Mouse (Mus musculus) embryonic facial prominence, embryonic 12.5 days (tissue): ENCODE results near the gene Amd1. TPM values are rescaled to one million over a fixed set of nuclear protein-coding genes. Genes with fewer than 3 reads are reported as not detected.

ENCODE experiments used
- ATAC-seq: fragments of 200-750 bp; cut with Nextera tagmentation; 2 replicates; pipeline ENCODE4 v1.8.0; 2017; ENCODE audit not compliant: insufficient number of reproducible peaks, insufficient read depth, low FRiP score, low TSS enrichment
- H3K27ac ChIP-seq: fragments of 300-500 bp; sonication (generic); 2 replicates; pipeline ENCODE4 v1.5.1; 2016; ENCODE audit warnings: mild to moderate bottlenecking
- H3K27me3 ChIP-seq: fragments of 300-500 bp; sonication (generic); 2 replicates; pipeline ENCODE4 v1.6.1; 2016; ENCODE audit warnings: mild to moderate bottlenecking, moderate library complexity
- H3K36me3 ChIP-seq: fragments of 300-500 bp; sonication (generic); 2 replicates; pipeline ENCODE4 v1.6.1; 2016; ENCODE audit warnings: mild to moderate bottlenecking
- H3K4me1 ChIP-seq: fragments of 300-500 bp; sonication (generic); 2 replicates; pipeline ENCODE4 v1.6.1; 2016
- H3K4me2 ChIP-seq: fragments of 300-500 bp; sonication (generic); replicated peaks from 2 replicates; pipeline ENCODE4 v1.6.1; 2016; ENCODE audit warnings: mild to moderate bottlenecking, moderate library complexity
- H3K4me3 ChIP-seq: fragments of 300-500 bp; sonication (generic); 2 replicates; pipeline ENCODE4 v1.5.1; 2016; ENCODE audit warnings: mild to moderate bottlenecking
- H3K9ac ChIP-seq: fragments of 300-500 bp; sonication (generic); 2 replicates; pipeline ENCODE4 v1.6.1; 2016; ENCODE audit warnings: mild to moderate bottlenecking, moderate library complexity
- H3K9me3 ChIP-seq: fragments of 300-500 bp; sonication (generic); 2 replicates; pipeline ENCODE4 v1.6.1; 2016; ENCODE audit warnings: mild to moderate bottlenecking, moderate library complexity
- WGBS: fragments of 180-500 bp; shearing (Covaris S2); methylation state at CpG from one replicate; pipeline ENCODE4 v1.1.7; 2016; 5-methylcytosine and 5-hydroxymethylcytosine counted together
- polyA plus RNA-seq: library from polyadenylated mRNA; unstranded; fragments of >200 nt; fragmentation: Nextera tagmentation; extraction: Ambion mirVana; gene quantifications from 2 replicates; pipeline ENCODE4 v1.2.1, GENCODE M21; 2016

Amd1 gene
- polyA plus RNA-seq, 1 experiment from 2014 or later, result 65.4 TPM

GRCm38 (mm10) chr10:40246374-40247165, 55.4 kb downstream of the Amd1 start, which contains the start of gene Rpf2:
Rpf2 (minus strand) TSS chr10:40247036.
- peaks cover 56% of the 10 kb centered on the region for H3K36me3 ChIP-seq
- H3K9me3 ChIP-seq, result no peaks in the 10 kb centered on the region
- peak within 1 kb of the TSS; percentile 74 for H3K27ac ChIP-seq
- WGBS, result under 1% methylated on average over 54 of the region's 54 CpGs
- H3K27me3 ChIP-seq, result no peaks in the 10 kb centered on the region
- peak within 1 kb of the TSS; percentile 65 for H3K9ac ChIP-seq
- peak within 1 kb of the TSS; percentile 74 for H3K4me3 ChIP-seq
- 0 out of 2 replicates have a peak, but pooled peaks cover 3% of the 10 kb centered on the region for H3K4me1 ChIP-seq
- peak within 1 kb of the TSS; percentile 70 for H3K4me2 ChIP-seq
- peak; percentile 72; the same call in 1 of the 2 replicates for ATAC-seq

- no peak overlapping the region for H3K9ac ChIP-seq
- H3K4me3 ChIP-seq, result no peak overlapping the region
- H3K9me3 ChIP-seq, result no peaks in the 10 kb centered on the region
- ATAC-seq, result no peak
- H3K27ac ChIP-seq, result no peak overlapping the region
- no peaks in the 10 kb centered on the region for H3K27me3 ChIP-seq
- WGBS, result 93% methylated on average over 5 of the region's 5 CpGs
- H3K4me2 ChIP-seq, result no peak overlapping the region
- H3K4me1 ChIP-seq, result no peaks in the 10 kb centered on the region
- H3K36me3 ChIP-seq, result peaks cover 59% of the 10 kb centered on the region
These were observed 64.2 kb downstream of the Amd1 start for GRCm38 (mm10) chr10:40237826-40238225.

Other genes with a start within 250 kb of the Amd1 start
- 5.4 and 6.5 TPM in 2 replicates for gene Slc16a10, start 159.9 kb downstream of the Amd1 start, polyA plus RNA-seq
- 63.8 and 64.6 TPM in 2 replicates for gene Rpf2, start 55.1 kb downstream of the Amd1 start, polyA plus RNA-seq
- gene Gtf3c6, start 44.1 kb downstream of the Amd1 start, polyA plus RNA-seq, result 137 and 145 TPM in 2 replicates
- gene Cdk19, start 37.4 kb upstream of the Amd1 start, polyA plus RNA-seq, result 15.0 and 15.8 TPM in 2 replicates